Mouse (Mus musculus) forebrain, embryonic 13.5 days (tissue): ENCODE results near the gene Naa11. TPM values are rescaled to one million over a fixed set of nuclear protein-coding genes. Genes with fewer than 3 reads are reported as not detected.

Experiments used
- ATAC-seq: fragments of 200-750 bp; cut with Nextera tagmentation; 2 replicates; pipeline ENCODE4 v1.8.0; 2017
- H3K27ac ChIP-seq: fragments of 300-500 bp; sonication (generic); 2 replicates; pipeline ENCODE4 v1.5.1; 2015; ENCODE audit warnings: inconsistent platforms, mild to moderate bottlenecking, moderate library complexity
- H3K27me3 ChIP-seq: fragments of 300-500 bp; sonication (generic); 2 replicates; pipeline ENCODE4 v1.6.1; 2015; ENCODE audit warnings: mild to moderate bottlenecking, inconsistent platforms
- H3K36me3 ChIP-seq: fragments of 300-500 bp; sonication (generic); 2 replicates; pipeline ENCODE4 v1.6.1; 2015; ENCODE audit warnings: mild to moderate bottlenecking, inconsistent platforms; ENCODE audit not compliant: poor library complexity, severe bottlenecking
- H3K4me1 ChIP-seq: fragments of 300-500 bp; sonication (generic); 2 replicates; pipeline ENCODE4 v1.6.1; 2015; ENCODE audit warnings: inconsistent platforms
- H3K4me2 ChIP-seq: fragments of 300-500 bp; sonication (generic); 2 replicates; pipeline ENCODE4 v1.6.1; 2015; ENCODE audit warnings: inconsistent platforms, mild to moderate bottlenecking, moderate library complexity
- H3K4me3 ChIP-seq: fragments of 300-500 bp; sonication (generic); 2 replicates; pipeline ENCODE4 v1.5.1; 2015; ENCODE audit warnings: mild to moderate bottlenecking, inconsistent platforms
- H3K9ac ChIP-seq: fragments of 300-500 bp; sonication (generic); 2 replicates; pipeline ENCODE4 v1.6.1; 2015; ENCODE audit warnings: mild to moderate bottlenecking, inconsistent platforms
- H3K9me3 ChIP-seq: fragments of 300-500 bp; sonication (generic); replicated peaks from 2 replicates; pipeline ENCODE4 v1.6.1; 2016; ENCODE audit warnings: inconsistent platforms
- WGBS: fragments of 180-500 bp; shearing (Covaris S2); methylation state at CpG from one replicate; pipeline ENCODE4 v1.1.7; 2015; 5-methylcytosine and 5-hydroxymethylcytosine counted together
- polyA plus RNA-seq: library from polyadenylated mRNA; unstranded; fragments of >200 nt; fragmentation: Nextera tagmentation; extraction: Ambion mirVana; gene quantifications from 2 replicates; pipeline ENCODE4 v1.2.1, GENCODE M21; 2015

The Naa11 gene
- polyA plus RNA-seq, result 0.06 TPM in 1 of 2 replicates, not detected in the other

DNA sequence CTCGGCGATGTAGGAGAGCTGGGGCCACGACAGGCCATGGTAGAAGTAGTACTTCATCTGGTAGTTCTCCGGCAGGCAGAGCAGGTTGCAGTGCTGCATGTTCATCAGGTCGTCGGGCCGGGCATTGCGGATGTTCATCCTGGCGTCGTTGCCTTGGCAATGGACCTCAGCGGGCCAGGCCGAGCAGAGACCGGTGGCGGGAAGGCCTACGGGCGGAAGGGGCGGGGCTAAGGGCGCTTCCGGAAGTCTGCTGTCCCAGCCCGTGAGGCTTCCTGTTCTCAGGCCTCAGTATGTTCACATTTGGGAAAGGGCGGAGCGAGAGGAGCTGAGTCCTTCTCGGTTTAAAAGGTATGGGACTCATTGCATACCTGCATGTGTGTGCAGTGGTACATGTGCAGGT lies at the start of gene Naa11:
Gene Naa11 (minus strand): TSS at position 220 of the 400 bp plus-strand sequence.
- H3K4me1 ChIP-seq, result no peaks in the 10 kb centered on the region
- no peak within 1 kb of the TSS for H3K4me2 ChIP-seq
- H3K36me3 ChIP-seq, result no peaks in the 10 kb centered on the region
- H3K27me3 ChIP-seq, result no peaks in the 10 kb centered on the region
- no peak within 1 kb of the TSS for H3K27ac ChIP-seq
- H3K9ac ChIP-seq, result no peak within 1 kb of the TSS
- no peaks in the 10 kb centered on the region for H3K9me3 ChIP-seq
- no peak within 1 kb of the TSS for H3K4me3 ChIP-seq
- 93% methylated on average over 23 of the region's 23 CpGs for WGBS
- ATAC-seq, result no peak

DNA sequence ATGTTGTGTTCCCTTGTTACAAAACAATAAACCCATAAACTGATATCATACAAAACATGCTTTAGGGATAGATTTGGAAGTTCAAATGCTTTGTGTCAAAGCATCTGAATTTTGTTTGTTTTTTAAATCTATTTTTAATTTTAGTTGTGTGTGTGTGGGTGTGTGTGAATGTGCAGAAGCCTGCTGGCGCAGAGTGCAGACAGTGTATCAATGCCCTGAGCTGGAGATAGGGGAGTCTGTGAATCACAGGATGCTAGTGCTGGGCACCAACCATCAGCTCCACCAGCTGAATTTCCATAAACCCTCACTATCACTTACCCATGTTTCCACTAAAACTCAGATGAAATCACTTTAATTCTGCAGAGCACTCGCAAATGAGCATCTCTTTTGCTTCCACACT lies 40.3 kb upstream of the Naa11 start:
- H3K9me3 ChIP-seq, result no peaks in the 10 kb centered on the region

DNA sequence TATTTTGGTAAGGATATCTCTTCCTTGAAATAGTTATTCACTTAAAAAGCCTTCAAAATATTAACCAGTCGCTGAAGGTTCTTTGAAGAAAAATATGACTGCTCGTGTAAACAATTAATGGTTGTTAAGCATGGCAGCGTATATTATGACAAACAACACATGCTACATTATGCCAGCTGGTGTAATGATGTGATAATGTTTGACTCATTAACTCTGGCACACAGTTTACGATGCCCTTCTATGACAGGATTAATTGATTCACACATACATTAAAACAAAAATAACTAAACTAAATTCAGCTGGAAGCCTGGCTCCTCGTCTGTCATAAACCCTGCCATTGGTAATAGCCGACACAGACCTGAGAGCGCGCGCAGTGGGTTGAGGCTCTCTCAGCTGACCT lies 37.8 kb upstream of the Naa11 start:
- H3K27ac ChIP-seq, result no peak overlapping the region
- no peaks in the 10 kb centered on the region for H3K36me3 ChIP-seq
- no peak overlapping the region for H3K4me2 ChIP-seq
- H3K27me3 ChIP-seq, result no peaks in the 10 kb centered on the region
- no peak for ATAC-seq
- no peak overlapping the region for H3K9ac ChIP-seq
- H3K9me3 ChIP-seq, result no peaks in the 10 kb centered on the region
- peaks cover 3% of the 10 kb centered on the region for H3K4me1 ChIP-seq
- 67% methylated on average over 9 of the region's 9 CpGs for WGBS
- no peak overlapping the region for H3K4me3 ChIP-seq

More for the DNA sequence above, 40.3 kb upstream of the Naa11 start:
- H3K4me1 ChIP-seq, result peaks cover 3% of the 10 kb centered on the region
- H3K27ac ChIP-seq, result no peak overlapping the region
- no peak for ATAC-seq
- H3K4me3 ChIP-seq, result no peak overlapping the region
- H3K36me3 ChIP-seq, result no peaks in the 10 kb centered on the region
- no peak overlapping the region for H3K9ac ChIP-seq
- H3K4me2 ChIP-seq, result no peak overlapping the region
- WGBS, result 93% methylated on average over 2 of the region's 2 CpGs
- H3K27me3 ChIP-seq, result no peaks in the 10 kb centered on the region

DNA sequence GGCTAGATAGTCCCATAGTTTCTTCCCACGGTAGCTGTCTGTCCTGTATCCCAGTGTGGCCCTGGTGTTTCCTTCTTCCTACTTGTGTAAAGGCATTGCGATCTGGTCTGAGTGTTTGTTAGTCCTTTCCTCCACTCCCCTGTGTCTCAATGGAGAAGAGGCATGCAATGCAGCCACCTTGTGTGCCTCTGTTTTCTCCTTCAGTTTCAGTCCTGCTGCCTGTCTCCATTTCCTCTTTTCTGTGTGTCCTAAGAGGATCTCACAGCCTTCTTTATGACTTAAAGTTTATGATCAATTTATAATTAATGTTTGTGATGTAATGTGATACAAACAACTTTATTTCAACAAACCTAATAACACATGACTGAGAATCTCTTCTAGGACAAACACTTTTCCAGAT lies 29.5 kb upstream of the Naa11 start:
- Histone ChIP-seq H3K27ac (no peak overlapping the region), H3K9ac (no peak overlapping the region), H3K27me3 (no peaks in the 10 kb centered on the region), H3K4me3 (no peak overlapping the region), H3K4me1 (peaks cover under 1% of the 10 kb centered on the region; the same call in 1 of the 2 replicates), H3K9me3 (no peaks in the 10 kb centered on the region), H3K4me2 (no peak overlapping the region), H3K36me3 (no peaks in the 10 kb centered on the region)
- ATAC-seq, result no peak
- 90% methylated on average over 2 of the region's 2 CpGs for WGBS

DNA sequence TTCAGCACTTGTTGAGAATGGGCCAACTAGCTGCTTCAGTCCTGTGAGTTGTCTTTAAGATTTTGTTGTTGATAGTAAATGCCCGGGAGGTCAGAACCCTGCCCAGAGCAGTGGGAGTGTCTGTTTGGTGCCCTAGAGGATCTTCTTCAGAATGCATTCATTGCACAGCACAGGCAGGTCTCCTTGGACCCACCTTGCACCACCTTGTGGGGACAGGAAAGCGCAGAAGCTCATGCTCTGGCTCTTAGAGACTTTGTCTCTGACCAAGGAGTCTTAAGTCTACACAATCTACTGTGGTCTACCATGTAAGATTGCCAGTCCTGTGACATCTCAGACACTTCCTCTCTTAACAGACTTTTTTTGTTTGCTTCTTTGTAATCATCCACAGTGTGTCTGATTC lies 25.0 kb upstream of the Naa11 start:
- no peak overlapping the region for H3K4me2 ChIP-seq
- no peaks in the 10 kb centered on the region for H3K9me3 ChIP-seq
- H3K36me3 ChIP-seq, result no peaks in the 10 kb centered on the region
- no peak overlapping the region for H3K9ac ChIP-seq
- H3K27ac ChIP-seq, result no peak overlapping the region
- peaks cover 3% of the 10 kb centered on the region; the same call in 1 of the 2 replicates for H3K4me1 ChIP-seq
- no peak for ATAC-seq
- 91% methylated on average over 2 of the region's 2 CpGs for WGBS
- H3K27me3 ChIP-seq, result no peaks in the 10 kb centered on the region
- no peak overlapping the region for H3K4me3 ChIP-seq

DNA sequence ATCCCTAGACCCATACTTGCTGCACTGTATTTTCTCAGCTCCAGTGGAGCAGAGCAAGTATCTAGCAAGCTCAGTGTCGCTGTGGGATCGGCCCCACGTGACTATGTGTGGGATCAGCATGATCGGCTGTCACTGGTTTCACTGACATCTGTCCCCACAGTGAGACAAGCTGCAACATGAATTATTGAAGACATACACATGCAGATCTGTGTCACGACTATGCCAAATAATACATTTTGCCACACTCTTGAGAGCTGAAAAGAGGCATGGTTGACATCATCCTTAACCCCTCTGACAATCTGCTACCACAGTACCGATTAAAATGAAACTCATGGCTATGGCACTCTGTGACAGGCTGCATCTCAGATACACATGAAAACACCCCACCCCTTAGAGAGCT lies 23.7 kb upstream of the Naa11 start:
- Histone ChIP-seq H3K4me1 (peaks cover 3% of the 10 kb centered on the region; the same call in 1 of the 2 replicates), H3K36me3 (no peaks in the 10 kb centered on the region), H3K27ac (no peak overlapping the region), H3K4me2 (no peak overlapping the region), H3K9me3 (no peaks in the 10 kb centered on the region), H3K27me3 (no peaks in the 10 kb centered on the region), H3K4me3 (no peak overlapping the region), H3K9ac (no peak overlapping the region)
- 58% methylated on average over 6 of the region's 6 CpGs for WGBS
- ATAC-seq, result peak; percentile 93

DNA sequence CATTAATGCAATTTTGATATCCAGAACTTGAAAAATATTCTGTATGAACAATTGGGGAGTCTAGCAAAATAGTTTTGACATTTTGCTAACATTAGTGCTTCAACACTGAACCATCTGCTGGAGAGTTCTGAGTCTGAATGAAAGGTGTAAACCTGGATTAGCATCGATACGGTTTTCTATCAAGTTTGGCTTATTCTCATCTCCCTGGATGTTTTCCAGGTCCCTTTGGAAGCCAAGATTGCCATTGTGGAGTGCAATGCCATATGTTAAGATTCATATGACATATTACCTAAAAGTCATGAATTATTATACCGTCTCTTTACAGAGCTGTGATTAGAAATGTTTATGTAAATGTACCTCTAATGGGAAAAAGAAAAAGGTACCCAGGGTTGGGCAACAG lies 21.5 kb upstream of the Naa11 start:
- Histone ChIP-seq H3K9me3 (no peaks in the 10 kb centered on the region), H3K4me1 (peaks cover 17% of the 10 kb centered on the region), H3K36me3 (no peaks in the 10 kb centered on the region), H3K4me3 (no peak overlapping the region), H3K27ac (no peak overlapping the region), H3K4me2 (no peak overlapping the region), H3K27me3 (no peaks in the 10 kb centered on the region), H3K9ac (no peak overlapping the region)
- no peak for ATAC-seq
- 71% methylated on average over 3 of the region's 3 CpGs for WGBS

DNA sequence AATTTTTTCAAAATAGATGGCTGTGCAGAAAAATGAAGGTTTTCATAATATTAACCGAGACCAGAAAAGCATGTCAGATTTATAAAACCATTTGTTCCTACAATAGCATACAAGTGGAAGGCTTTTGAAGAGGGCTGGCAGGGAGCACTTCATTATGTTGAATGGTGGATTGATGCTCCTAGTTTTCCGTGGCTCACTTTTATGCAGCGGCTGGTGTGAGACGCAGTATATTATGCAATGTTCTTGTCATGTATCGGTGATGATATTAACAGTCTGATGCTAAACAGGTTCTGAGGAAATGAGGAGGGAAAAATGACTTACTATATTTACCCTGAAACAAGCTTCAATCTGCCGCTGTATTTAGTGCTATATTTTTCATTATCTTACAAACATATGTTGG lies 18.0 kb upstream of the Naa11 start:
- Histone ChIP-seq H3K9me3 (no peaks in the 10 kb centered on the region), H3K9ac (no peak overlapping the region), H3K36me3 (no peaks in the 10 kb centered on the region), H3K4me2 (no peak overlapping the region), H3K4me3 (no peak overlapping the region), H3K27ac (no peak overlapping the region), H3K4me1 (peaks cover 14% of the 10 kb centered on the region), H3K27me3 (no peaks in the 10 kb centered on the region)
- ATAC-seq, result no peak
- WGBS, result 60% methylated on average over 6 of the region's 6 CpGs

DNA sequence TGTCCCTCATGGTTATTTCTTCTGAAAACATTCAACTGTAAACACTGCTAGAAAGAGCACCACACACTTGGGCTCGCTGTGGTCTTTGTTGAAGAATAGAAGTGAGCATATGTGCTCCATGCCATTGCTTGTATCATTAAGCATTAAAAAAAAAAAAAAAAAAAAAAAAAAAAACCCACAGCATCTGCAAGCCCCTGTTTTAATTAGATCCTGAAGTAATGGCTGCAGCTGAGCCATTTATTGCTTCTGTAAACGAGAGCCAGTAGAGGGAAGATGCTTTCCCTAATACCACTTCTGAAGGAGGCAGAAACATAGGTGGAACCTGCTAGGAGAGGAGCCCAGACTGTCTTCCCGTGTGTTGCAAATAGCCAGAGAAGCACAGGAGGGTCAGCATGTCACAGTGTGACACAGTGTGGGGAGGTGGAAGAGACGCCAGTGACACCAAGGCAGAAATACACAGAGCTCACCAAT lies 17.1 kb upstream of the Naa11 start:
- Histone ChIP-seq H3K36me3 (no peaks in the 10 kb centered on the region), H3K4me1 (peaks cover 14% of the 10 kb centered on the region), H3K4me2 (no peak overlapping the region), H3K27me3 (no peaks in the 10 kb centered on the region), H3K9me3 (no peaks in the 10 kb centered on the region), H3K4me3 (no peak overlapping the region), H3K27ac (peak overlapping the region; percentile 76), H3K9ac (no peak overlapping the region)
- peak; percentile 74; the same call in 1 of the 2 replicates for ATAC-seq
- 34% methylated on average over 4 of the region's 4 CpGs for WGBS

DNA sequence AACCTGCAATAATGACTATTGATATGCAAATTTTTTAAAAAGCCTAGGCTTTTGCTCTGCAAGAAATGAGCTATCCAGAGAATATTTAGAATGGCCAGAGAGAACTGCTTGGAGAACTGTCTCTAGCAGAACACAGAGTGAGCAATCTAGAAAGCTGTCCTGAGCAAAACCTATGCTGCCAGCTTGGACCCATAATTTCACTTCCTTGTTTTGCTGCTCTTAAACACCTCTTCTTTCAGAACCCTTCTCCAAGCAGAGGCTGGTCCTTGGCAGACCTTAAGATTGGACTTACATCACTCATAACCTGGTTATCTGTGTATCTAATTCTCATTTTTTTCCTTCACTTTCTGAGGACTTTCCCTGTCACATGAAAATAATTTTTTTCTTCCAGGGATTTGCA lies 8.9 kb upstream of the Naa11 start:
- Histone ChIP-seq H3K9ac (no peak overlapping the region), H3K27ac (no peak overlapping the region), H3K4me2 (no peak overlapping the region), H3K9me3 (no peaks in the 10 kb centered on the region), H3K27me3 (no peaks in the 10 kb centered on the region), H3K4me3 (no peak overlapping the region), H3K36me3 (no peaks in the 10 kb centered on the region), H3K4me1 (no peaks in the 10 kb centered on the region)
- no peak for ATAC-seq

DNA sequence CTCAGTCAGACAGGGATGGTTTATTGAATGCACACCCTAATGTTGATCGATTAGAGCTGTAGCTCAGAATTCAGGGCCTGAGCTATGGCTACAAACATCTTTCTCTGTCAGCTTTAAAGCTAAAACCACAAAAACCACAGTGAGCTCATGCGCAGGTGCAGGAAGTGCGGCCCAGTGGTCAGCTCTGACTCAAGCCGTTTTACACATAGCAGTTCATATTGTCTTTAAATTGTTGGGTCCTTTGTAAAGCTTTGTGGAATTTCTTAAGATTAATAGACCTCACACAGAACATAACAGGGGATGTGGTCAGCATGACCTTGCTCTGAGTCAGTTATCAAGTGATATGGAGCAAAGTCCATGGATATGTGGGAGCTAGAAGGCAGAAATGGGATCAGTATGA lies 5.4 kb upstream of the Naa11 start:
- Histone ChIP-seq H3K36me3 (no peaks in the 10 kb centered on the region), H3K4me3 (no peak overlapping the region), H3K27me3 (no peaks in the 10 kb centered on the region), H3K9ac (no peak overlapping the region), H3K27ac (no peak overlapping the region), H3K4me1 (no peaks in the 10 kb centered on the region), H3K4me2 (no peak overlapping the region), H3K9me3 (no peaks in the 10 kb centered on the region)
- ATAC-seq, result no peak
- 94% methylated on average over 4 of the region's 4 CpGs for WGBS

DNA sequence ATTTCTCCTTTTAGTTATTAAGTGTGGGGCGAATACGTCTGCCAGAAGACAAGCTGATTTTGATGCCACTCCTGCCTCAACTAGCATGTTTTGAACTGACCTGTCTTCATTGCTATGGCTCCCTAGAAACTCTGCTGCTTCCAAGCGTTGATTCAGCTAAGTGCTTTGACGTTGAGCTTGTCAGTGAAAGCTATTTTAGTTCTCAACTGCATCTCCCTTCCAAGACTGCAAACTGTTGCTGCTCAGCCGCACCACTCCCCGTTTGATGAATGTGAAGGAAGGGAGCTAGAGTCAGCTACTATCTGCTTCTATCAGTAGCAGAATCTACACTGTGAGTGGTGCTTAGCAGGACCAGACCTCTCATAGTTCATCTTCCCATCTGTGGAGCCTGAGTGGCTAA lies 4.6 kb downstream of the Naa11 start:
- Histone ChIP-seq H3K36me3 (no peaks in the 10 kb centered on the region), H3K4me1 (peaks cover 5% of the 10 kb centered on the region), H3K4me3 (no peak overlapping the region), H3K27me3 (no peaks in the 10 kb centered on the region), H3K9me3 (no peaks in the 10 kb centered on the region), H3K4me2 (no peak overlapping the region), H3K9ac (no peak overlapping the region), H3K27ac (no peak overlapping the region)
- WGBS, result 90% methylated on average over 6 of the region's 6 CpGs
- no peak for ATAC-seq

DNA sequence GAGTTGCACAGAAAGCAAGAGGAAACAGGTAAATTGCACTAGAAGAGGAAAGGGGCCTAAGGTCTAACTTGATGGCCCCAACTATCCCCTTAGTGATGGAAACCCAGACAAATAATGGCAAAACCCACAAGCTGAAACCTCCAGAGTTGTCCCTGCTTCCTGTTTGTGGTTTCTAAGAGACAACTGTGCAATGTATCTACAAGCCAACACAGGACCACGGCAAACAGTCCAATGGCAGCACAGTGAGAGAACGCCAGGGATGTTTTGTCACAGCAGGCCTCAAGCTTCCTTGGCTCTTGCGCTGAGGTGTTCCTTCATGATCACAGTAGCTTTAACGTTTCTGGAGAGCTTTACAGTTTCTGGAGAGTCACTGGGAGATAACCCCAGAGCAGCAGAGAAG lies 7.8 kb downstream of the Naa11 start:
- no peak for ATAC-seq
- Histone ChIP-seq H3K36me3 (no peaks in the 10 kb centered on the region), H3K27ac (no peak overlapping the region), H3K4me3 (no peak overlapping the region), H3K27me3 (no peaks in the 10 kb centered on the region), H3K9ac (no peak overlapping the region), H3K4me2 (no peak overlapping the region), H3K4me1 (peaks cover 6% of the 10 kb centered on the region), H3K9me3 (no peaks in the 10 kb centered on the region)
- 79% methylated on average over 4 of the region's 4 CpGs for WGBS
